Mouse (Mus musculus) heart, postnatal 0 days (tissue): ENCODE data around the gene Pxdc1.

Experiments used
- CTCF ChIP-seq: IDR thresholded peaks from 2 replicates; pipeline ENCODE4 v1.5.1; 2016; ENCODE audit warnings: antibody characterized with exemption, control low read depth, low read depth
- EP300 ChIP-seq: IDR thresholded peaks from 2 replicates; pipeline ENCODE4 v1.6.1; 2016; ENCODE audit warnings: antibody characterized with exemption, low read depth

GRCm38 (mm10) chr13:34609711-34610110 is 43.6 kb downstream of the Pxdc1 start:
- TF ChIP-seq CTCF (no peak), EP300 (no peak)
